Mouse (Mus musculus) intestine, embryonic 15.5 days (tissue): ENCODE data around the gene Xrn2. TPM values are rescaled to one million over a fixed set of nuclear protein-coding genes. Genes with fewer than 3 reads are reported as not detected.
A peak's percentile ranks its signal among the peaks of the same experiment; 100 is the strongest.
"Not testable (repeated sequence)": the region's sequence is repeated elsewhere in the genome, so short reads cannot be mapped to it uniquely, and the experiment has no call there.

Experiments used
- ATAC-seq: fragments of 200-750 bp; cut with Nextera tagmentation; 2 replicates; pipeline ENCODE4 v1.8.0; 2017; ENCODE audit warnings: moderate TSS enrichment, moderate library complexity
- H3K27ac ChIP-seq: fragments of 300-500 bp; sonication (generic); 2 replicates; pipeline ENCODE4 v1.5.1; 2015; ENCODE audit warnings: mild to moderate bottlenecking, inconsistent platforms
- H3K27me3 ChIP-seq: fragments of 300-500 bp; sonication (generic); replicated peaks from 2 replicates; pipeline ENCODE4 v1.6.1; 2015; ENCODE audit warnings: inconsistent platforms
- H3K36me3 ChIP-seq: fragments of 300-500 bp; sonication (generic); 2 replicates; pipeline ENCODE4 v1.6.1; 2015; ENCODE audit warnings: inconsistent platforms
- H3K4me1 ChIP-seq: fragments of 300-500 bp; sonication (generic); replicated peaks from 2 replicates; pipeline ENCODE4 v1.6.1; 2015; ENCODE audit warnings: inconsistent platforms
- H3K4me2 ChIP-seq: fragments of 300-500 bp; sonication (generic); replicated peaks from 2 replicates; pipeline ENCODE4 v1.6.1; 2015; ENCODE audit warnings: mild to moderate bottlenecking, inconsistent platforms
- H3K4me3 ChIP-seq: fragments of 300-500 bp; sonication (generic); replicated peaks from 2 replicates; pipeline ENCODE4 v1.5.1; 2015; ENCODE audit warnings: inconsistent platforms
- H3K9ac ChIP-seq: fragments of 300-500 bp; sonication (generic); 2 replicates; pipeline ENCODE4 v1.6.1; 2015; ENCODE audit warnings: inconsistent platforms
- H3K9me3 ChIP-seq: fragments of 300-500 bp; sonication (generic); 2 replicates; pipeline ENCODE4 v1.6.1; 2016; ENCODE audit warnings: inconsistent platforms
- WGBS: fragments of 180-500 bp; shearing (Covaris S2); methylation state at CpG from one replicate; pipeline ENCODE4 v1.1.7; 2015; 5-methylcytosine and 5-hydroxymethylcytosine counted together
- polyA plus RNA-seq: library from polyadenylated mRNA; unstranded; fragments of >200 nt; fragmentation: Nextera tagmentation; extraction: Ambion mirVana; gene quantifications from 2 replicates; pipeline ENCODE4 v1.2.1, GENCODE M21; 2015

The Xrn2 gene
- polyA plus RNA-seq, 1 experiment from 2014 or later = 77.6 TPM

DNA sequence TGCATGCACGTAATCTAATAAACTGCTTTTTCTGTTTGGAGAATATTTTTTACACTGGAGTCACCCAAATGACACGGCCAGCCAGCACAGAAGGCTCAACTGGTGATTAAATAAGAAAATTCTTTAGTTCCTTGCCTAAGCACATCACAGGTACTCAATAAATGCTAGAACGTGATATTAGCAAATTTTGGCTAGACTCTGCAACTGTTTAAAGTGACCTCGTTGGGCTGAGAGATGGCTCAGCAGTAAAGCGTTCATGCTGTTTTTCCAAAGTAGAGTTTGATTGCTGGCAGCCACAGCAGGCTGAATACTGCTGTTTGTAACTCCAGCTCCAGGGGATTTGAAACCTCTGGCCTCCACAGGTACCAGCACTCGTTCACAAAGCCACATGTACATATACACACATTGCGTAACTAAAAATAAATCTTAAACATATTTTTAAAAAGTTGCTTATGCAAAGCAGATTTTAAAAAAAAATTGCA is 614 bp upstream of the Xrn2 start:
- Histone ChIP-seq H3K4me3 (peak overlapping the region; percentile 90), H3K9me3 (no peaks in the 10 kb centered on the region), H3K27me3 (no peaks in the 10 kb centered on the region), H3K4me1 (peaks cover 5% of the 10 kb centered on the region; the same call in 1 of the 2 replicates), H3K27ac (peak overlapping the region; percentile 99), H3K36me3 (no peaks in the 10 kb centered on the region), H3K9ac (peak overlapping the region; percentile 91), H3K4me2 (peak overlapping the region; percentile 70)
- peak; percentile 27 for ATAC-seq
- 29% methylated on average over 7 of the region's 7 CpGs for WGBS

DNA sequence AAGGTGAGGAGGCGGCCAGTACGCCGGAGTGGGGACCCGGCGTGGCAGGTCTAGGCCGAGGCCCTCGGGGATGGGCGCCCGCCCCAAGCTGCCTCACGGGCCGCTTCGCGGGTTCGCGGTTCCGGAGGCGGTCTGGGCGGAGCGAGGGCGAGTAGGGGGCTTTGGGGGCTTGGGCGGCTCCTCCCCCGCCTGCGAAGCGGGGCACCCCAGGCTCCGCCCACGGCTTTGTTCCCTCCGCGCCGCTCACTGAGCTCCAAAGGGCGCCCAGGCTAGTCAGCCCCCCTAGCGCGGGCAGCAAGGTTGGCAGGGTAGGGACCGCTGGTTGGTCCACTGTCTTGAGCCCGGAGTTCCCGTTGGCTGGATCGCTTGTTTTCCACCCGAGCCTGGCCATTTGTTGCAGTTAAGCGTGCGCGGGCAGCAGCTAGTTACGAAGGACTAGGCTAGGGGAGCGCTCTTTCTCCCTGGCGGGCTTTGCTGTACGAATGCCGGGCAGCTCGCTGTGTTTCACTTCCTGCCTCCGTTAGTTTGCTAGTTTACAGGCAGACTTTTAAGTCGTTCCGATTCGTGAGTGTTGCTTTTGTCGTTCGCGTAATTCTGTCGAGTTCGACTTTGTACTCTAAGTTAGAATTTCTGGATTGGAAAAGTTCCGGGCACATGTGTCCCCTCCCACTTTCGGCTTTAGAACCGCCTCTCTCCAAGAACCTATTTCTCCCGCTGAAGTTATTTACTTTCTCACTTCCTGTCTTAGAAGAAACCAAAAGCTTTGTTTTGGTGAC is 586 bp downstream of the Xrn2 start:
- Histone ChIP-seq H3K36me3 (no peaks in the 10 kb centered on the region), H3K4me1 (peaks cover 5% of the 10 kb centered on the region; the same call in 1 of the 2 replicates), H3K4me2 (peak overlapping the region; percentile 70), H3K27me3 (no peaks in the 10 kb centered on the region), H3K9ac (peak overlapping the region; percentile 91), H3K4me3 (peak overlapping the region; percentile 90), H3K9me3 (no peaks in the 10 kb centered on the region), H3K27ac (peak overlapping the region; percentile 99)
- ATAC-seq = peak; percentile 90
- WGBS = under 1% methylated on average over 59 of the region's 59 CpGs

DNA sequence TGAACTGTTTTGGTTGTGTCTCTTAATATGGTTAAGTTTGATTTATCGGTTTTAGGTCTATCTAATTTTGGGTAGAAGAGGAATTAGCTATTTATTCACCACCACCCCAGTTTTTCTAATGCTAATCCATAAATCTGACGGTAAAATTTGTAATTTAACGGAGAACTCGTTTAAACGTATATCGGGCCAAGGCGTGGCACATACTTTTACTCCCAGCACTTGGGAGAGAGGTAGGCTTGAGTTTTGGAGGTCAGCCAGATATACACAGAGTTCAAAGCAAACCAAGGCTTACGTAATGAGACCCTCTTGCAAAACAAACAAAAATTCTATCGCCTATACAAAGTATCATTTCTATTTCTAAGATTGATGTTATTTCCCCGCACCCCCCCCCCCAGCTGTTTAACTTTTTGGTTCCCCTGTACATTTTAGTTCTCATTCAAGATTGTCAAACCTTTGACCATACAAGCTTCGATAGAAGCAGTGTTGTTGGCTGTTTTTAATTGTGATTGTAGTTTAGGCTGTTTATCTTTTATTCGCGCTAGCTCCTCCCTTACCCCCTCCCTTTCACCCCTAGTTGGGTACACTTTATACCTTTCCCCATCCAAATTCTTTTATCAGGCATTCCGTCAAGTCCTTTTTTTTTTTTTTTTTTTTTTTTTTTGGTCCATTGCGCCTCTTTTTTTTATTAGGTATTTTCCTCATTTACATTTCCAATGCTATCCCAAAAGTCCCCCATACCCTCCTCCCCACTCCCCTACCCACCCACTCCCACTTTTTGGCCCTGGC is 1.5 kb downstream of the Xrn2 start:
- H3K27ac ChIP-seq = peak overlapping the region; percentile 99; the same call in 1 of the 2 replicates
- no peaks in the 10 kb centered on the region for H3K27me3 ChIP-seq
- H3K4me3 ChIP-seq = peak overlapping the region; percentile 90
- H3K9me3 ChIP-seq = no peaks in the 10 kb centered on the region
- peak overlapping the region; percentile 70 for H3K4me2 ChIP-seq
- peaks cover 5% of the 10 kb centered on the region; the same call in 1 of the 2 replicates for H3K4me1 ChIP-seq
- H3K36me3 ChIP-seq = no peaks in the 10 kb centered on the region
- no peak for ATAC-seq
- 23% methylated on average over 15 of the region's 15 CpGs for WGBS
- H3K9ac ChIP-seq = 0 out of 2 replicates have a peak overlapping the region, but pooled peaks have one; percentile 91

DNA sequence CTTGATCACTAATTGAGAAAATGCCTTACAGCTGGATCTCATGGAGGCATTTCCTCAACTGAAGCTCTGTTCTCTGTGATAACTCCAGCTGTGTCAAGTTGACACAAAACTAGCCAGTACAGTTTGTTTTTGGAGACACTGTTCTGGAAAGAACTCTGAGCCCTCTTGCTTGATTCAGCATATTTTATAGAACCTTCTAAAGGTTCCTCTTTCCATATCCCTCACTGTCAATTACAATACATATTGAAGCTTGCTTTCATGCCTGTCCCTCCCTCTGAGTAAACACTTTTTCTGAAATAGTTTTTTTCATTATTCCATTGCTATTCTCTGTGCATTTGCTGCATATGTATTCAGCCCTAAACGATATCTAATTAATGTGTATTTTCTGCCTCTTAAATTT is 9.2 kb downstream of the Xrn2 start:
- H3K4me2 ChIP-seq, ATAC-seq, H3K36me3 ChIP-seq, H3K27me3 ChIP-seq, H3K4me1 ChIP-seq, H3K9ac ChIP-seq, H3K27ac ChIP-seq, H3K9me3 ChIP-seq, H3K4me3 ChIP-seq: not testable (repeated sequence)
- 98% methylated on average over 1 of the region's 1 CpGs for WGBS

DNA sequence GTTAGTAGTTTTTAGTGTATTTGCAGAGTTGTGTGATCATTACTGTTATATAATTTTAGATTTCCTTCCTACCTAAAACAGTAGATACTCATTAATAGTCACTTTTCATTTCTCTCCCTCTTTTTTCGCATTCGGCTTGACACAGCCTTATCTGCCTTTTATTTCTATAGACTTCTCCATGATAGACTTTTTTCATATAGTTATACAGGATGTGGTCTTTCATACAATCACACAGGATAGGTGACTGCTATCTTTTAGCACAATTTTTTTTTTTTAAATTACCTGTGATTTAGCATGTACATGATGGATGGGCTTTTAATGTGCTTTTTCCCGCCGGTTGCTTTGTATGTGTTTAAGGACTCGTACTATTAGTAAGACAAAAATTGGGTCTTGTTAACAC is 10.3 kb downstream of the Xrn2 start:
- Histone ChIP-seq H3K4me3 (no peak overlapping the region), H3K27me3 (no peaks in the 10 kb centered on the region), H3K4me1 (no peaks in the 10 kb centered on the region), H3K36me3 (no peaks in the 10 kb centered on the region), H3K9ac (no peak overlapping the region), H3K9me3 (no peaks in the 10 kb centered on the region), H3K4me2 (no peak overlapping the region), H3K27ac (no peak overlapping the region)
- ATAC-seq = no peak
- WGBS = 90% methylated on average over 5 of the region's 5 CpGs

DNA sequence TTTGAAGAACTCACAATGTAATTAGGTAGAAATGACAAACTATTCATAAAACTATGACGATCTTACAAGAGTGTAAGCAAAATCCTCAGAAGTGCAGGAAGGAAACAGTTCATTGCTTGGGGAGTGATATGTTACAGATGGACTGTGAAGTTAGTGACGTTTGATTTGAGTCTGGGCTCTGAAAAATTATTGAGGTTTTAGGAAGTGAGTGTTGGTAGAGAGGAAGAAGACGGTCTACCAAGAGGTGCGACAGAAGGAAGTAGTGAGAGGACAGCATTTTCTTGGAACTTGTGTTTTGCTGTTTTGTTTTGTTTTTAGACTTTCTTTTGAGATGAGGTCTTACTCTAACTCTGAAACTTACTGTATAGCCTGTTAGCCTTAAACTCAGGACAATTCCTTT is 10.8 kb downstream of the Xrn2 start:
- H3K4me2 ChIP-seq = no peak overlapping the region
- no peaks in the 10 kb centered on the region for H3K4me1 ChIP-seq
- H3K4me3 ChIP-seq = no peak overlapping the region
- H3K9me3 ChIP-seq = no peaks in the 10 kb centered on the region
- no peaks in the 10 kb centered on the region for H3K36me3 ChIP-seq
- no peak overlapping the region for H3K9ac ChIP-seq
- no peaks in the 10 kb centered on the region for H3K27me3 ChIP-seq
- WGBS = 76% methylated on average over 4 of the region's 4 CpGs
- H3K27ac ChIP-seq = no peak overlapping the region
- ATAC-seq = no peak

DNA sequence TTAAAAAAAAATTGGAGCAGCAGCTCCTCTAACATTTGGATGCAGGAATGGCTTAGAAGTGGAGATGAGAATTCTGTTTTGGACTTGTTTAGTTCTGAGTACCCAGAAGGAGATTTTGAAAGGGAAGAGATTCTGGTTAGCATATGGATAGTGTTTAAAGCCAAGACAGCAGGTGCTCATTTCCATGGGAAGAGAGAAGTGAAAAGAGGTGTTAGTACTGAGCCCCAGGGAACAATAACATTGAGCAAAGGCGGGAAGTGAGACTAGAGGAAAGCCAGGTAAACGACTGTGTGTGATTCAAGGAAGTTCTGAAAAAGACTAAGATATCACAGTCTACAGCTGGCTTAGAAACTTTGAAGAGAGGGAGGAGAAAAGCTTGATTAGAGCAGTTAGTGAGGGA is 20.3 kb downstream of the Xrn2 start:
- Histone ChIP-seq H3K36me3 (peaks cover 8% of the 10 kb centered on the region), H3K27ac (no peak overlapping the region), H3K4me3 (no peak overlapping the region), H3K4me1 (no peaks in the 10 kb centered on the region), H3K9me3 (no peaks in the 10 kb centered on the region), H3K9ac (no peak overlapping the region), H3K4me2 (no peak overlapping the region), H3K27me3 (no peaks in the 10 kb centered on the region)
- WGBS = 74% methylated on average over 2 of the region's 2 CpGs
- no peak for ATAC-seq

DNA sequence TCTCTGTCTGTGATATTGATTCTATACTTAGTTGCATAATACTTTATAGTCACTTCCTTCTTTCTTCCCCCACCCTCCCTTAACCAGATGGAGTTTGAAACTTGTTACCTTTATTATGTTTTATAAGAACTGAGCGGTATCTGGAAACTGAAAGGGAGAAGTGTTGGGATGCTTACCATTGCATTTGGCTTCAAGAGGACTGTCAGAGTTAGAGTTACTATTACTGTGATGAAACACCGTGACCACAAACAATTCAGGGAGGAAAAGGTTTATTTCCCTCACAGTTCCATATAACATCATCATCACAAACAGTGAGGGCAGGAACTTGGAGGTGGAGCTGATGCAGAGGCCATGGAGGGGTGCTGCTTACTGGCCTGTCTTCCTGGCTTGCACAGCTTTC is 23.1 kb downstream of the Xrn2 start:
- Histone ChIP-seq H3K9ac (no peak overlapping the region), H3K27ac (no peak overlapping the region), H3K27me3 (no peaks in the 10 kb centered on the region), H3K36me3 (0 out of 2 replicates have a peak, but pooled peaks cover 3% of the 10 kb centered on the region), H3K4me2 (no peak overlapping the region), H3K9me3 (no peaks in the 10 kb centered on the region), H3K4me1 (no peaks in the 10 kb centered on the region), H3K4me3 (no peak overlapping the region)
- 94% methylated on average over 2 of the region's 2 CpGs for WGBS
- no peak for ATAC-seq

DNA sequence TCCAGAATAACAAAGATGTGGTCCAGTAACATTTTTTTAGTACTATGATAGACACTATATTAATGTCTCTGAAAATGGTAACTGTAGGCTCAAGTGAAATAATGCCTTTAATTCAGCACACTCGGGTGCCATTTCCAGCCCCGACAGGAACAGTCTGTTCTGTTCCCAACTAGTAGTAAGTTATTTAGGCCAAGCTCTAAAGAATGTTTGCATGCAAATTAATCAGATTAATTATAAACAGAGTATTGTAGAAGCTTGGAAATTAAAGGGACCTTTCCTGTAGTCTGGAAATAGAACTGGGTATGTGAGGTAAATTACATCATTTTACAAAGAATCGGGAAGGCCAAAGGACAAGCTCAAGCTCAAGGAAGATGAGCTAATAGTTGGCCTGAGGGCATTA is 34.3 kb downstream of the Xrn2 start:
- no peak overlapping the region for H3K4me2 ChIP-seq
- no peaks in the 10 kb centered on the region for H3K27me3 ChIP-seq
- ATAC-seq = no peak
- H3K27ac ChIP-seq = no peak overlapping the region
- 85% methylated on average over 3 of the region's 3 CpGs for WGBS
- H3K4me1 ChIP-seq = no peaks in the 10 kb centered on the region
- H3K9ac ChIP-seq = no peak overlapping the region
- H3K36me3 ChIP-seq = 0 out of 2 replicates have a peak, but pooled peaks cover 6% of the 10 kb centered on the region
- no peak overlapping the region for H3K4me3 ChIP-seq
- no peaks in the 10 kb centered on the region for H3K9me3 ChIP-seq

DNA sequence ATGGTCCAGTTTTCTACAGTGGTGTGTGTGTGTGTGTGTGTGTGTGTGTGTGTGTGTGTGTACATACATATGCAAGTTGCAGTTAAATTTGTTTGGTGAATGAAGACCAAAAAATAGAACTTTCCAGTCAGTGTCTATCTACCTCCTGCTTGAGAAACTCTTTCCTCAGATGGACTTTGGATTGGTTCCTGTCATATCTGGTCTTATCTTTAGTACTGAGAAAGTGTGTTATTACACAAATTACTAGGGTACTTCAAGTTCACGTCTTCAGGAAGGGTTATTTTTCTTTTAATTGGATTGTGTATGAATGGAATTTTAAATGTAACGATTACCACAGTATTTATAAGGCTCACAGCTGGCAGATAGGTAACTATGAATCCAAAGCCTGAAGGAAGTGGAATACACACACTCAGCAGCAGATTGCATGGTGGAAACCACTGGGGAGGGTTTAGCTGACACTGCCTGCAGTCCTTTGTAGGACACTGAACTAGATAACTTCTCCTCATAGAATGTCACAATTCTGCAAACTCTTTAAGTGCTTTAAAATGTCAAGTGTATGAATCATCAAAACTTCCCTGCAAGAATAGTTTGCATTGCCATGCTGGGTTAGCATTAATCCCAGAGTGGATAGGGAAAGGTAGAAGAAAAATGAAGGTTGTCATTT is 40.6 kb downstream of the Xrn2 start:
- Histone ChIP-seq H3K36me3 (peaks cover 4% of the 10 kb centered on the region; the same call in 1 of the 2 replicates), H3K4me3 (no peak overlapping the region), H3K9ac (no peak overlapping the region), H3K27ac (no peak overlapping the region), H3K4me1 (no peaks in the 10 kb centered on the region), H3K4me2 (no peak overlapping the region), H3K9me3 (no peaks in the 10 kb centered on the region), H3K27me3 (no peaks in the 10 kb centered on the region)
- WGBS = 65% methylated on average over 2 of the region's 2 CpGs
- peak; percentile 82 for ATAC-seq

DNA sequence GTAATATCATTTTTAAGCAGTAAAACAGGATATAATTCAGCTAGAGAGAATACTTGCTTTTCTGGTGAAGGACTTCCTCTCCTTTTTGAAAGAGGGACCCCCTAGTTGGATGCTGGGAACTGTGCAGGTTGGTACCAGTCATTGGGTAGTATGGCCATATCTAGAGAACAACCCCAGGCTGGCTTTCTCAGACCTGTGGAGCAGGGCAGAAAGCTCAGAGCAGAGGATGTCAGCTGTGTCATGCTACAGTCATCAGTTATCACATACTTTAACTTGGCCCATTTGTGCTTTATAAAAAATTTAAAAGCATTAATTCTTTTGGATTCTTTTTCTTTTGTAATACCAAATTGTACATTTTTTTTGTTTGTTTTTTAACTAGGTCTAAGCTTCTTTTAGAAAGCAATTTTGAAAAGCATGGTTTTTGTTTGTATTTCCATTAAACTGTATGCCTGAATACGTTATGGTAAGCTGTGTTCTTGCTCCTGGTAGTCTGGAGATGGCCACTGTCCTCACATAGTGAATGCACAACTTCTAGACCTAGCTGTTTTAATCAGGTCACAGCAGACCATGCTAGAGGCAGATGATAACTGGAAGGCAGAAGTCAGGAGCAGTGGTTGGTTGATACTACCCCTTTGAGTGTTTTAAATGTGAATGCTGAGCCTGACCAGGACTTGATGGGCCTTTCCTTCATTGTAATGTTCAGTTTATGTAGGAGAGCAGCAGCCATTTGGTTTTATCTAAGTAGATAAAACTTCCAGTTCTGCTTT is 54.9 kb downstream of the Xrn2 start:
- Histone ChIP-seq H3K4me2 (no peak overlapping the region), H3K27ac (no peak overlapping the region), H3K4me3 (no peak overlapping the region), H3K4me1 (no peaks in the 10 kb centered on the region), H3K9me3 (no peaks in the 10 kb centered on the region), H3K27me3 (no peaks in the 10 kb centered on the region), H3K9ac (no peak overlapping the region), H3K36me3 (0 out of 2 replicates have a peak, but pooled peaks cover 2% of the 10 kb centered on the region)
- no peak for ATAC-seq
- WGBS = 93% methylated on average over 1 of the region's 1 CpGs
